Mouse (Mus musculus): ENCODE measurements around the gene Gm14781. TPM values are rescaled to one million over a fixed set of nuclear protein-coding genes. Genes with fewer than 3 reads are reported as not detected.
"Not testable (repeated sequence)": the region's sequence is repeated elsewhere in the genome, so short reads cannot be mapped to it uniquely, and the experiment has no call there.

Gm14781 gene
- polyA plus RNA-seq (2011; ENCODE audit: insufficient read depth, insufficient read length, low read depth, missing spikeins), result not detected in 2 replicates

- not testable (repeated sequence) for H3K27me3 ChIP-seq (ENCODE audit: control insufficient read depth, insufficient read depth, low read length, poor library complexity, severe bottlenecking); H3K27ac ChIP-seq (ENCODE audit: insufficient read depth, low read length); H3K4me1 ChIP-seq (ENCODE audit: control insufficient read depth, insufficient read depth, low read length); H3K4me3 ChIP-seq (ENCODE audit: low read depth, low read length); H3K36me3 ChIP-seq (ENCODE audit: control insufficient read depth, insufficient read depth, low read length, poor library complexity, severe bottlenecking); H3K9ac ChIP-seq (ENCODE audit: low read depth, poor library complexity, severe bottlenecking); H3K9me3 ChIP-seq (replicated peaks; ENCODE audit: control insufficient read depth, insufficient read depth, low read length, poor library complexity, severe bottlenecking)
Measured at GRCm38 (mm10) chrX:91631894-91632293, at the start of gene Gm14781. Gene Gm14781, plus strand, starts transcription at chrX:91632194.

GRCm38 (mm10) chrX:91654964-91655575 lies 23.1 kb downstream of the Gm14781 start:
- H3K4me3 ChIP-seq (ENCODE audit: low read depth, low read length); H3K36me3 ChIP-seq (ENCODE audit: control insufficient read depth, insufficient read depth, low read length, poor library complexity, severe bottlenecking); H3K9ac ChIP-seq (ENCODE audit: low read depth, poor library complexity, severe bottlenecking); H3K27ac ChIP-seq (ENCODE audit: insufficient read depth, low read length); H3K4me1 ChIP-seq (ENCODE audit: control insufficient read depth, insufficient read depth, low read length); H3K9me3 ChIP-seq (replicated peaks; ENCODE audit: control insufficient read depth, insufficient read depth, low read length, poor library complexity, severe bottlenecking); H3K27me3 ChIP-seq (ENCODE audit: control insufficient read depth, insufficient read depth, low read length, poor library complexity, severe bottlenecking): not testable (repeated sequence)

Other genes starting within 250 kb of the Gm14781 start
- not detected in 2 replicates for gene Gm5072, start 239.7 kb upstream of the Gm14781 start, polyA plus RNA-seq (2011; ENCODE audit: insufficient read depth, insufficient read length, low read depth, missing spikeins)
- gene Gm8914, start 152.1 kb upstream of the Gm14781 start, polyA plus RNA-seq (2011; ENCODE audit: insufficient read depth, insufficient read length, low read depth, missing spikeins), result not detected in 2 replicates
- not detected in 2 replicates for gene 1700084M14Rik, start 56.3 kb upstream of the Gm14781 start, polyA plus RNA-seq (2011; ENCODE audit: insufficient read depth, insufficient read length, low read depth, missing spikeins)
- not detected in 2 replicates for gene Mageb5, start 150.8 kb downstream of the Gm14781 start, polyA plus RNA-seq (2011; ENCODE audit: insufficient read depth, insufficient read length, low read depth, missing spikeins)

Measured in ES-Bruce4 (cell line).